Mouse (Mus musculus): ENCODE data around the gene Mthfd1l. TPM values are rescaled to one million over a fixed set of nuclear protein-coding genes. Genes with fewer than 3 reads are reported as not detected.

Mthfd1l gene
- total and polyA plus RNA-seq, 3 experiments = 84.0 to 94.8 (median 90.3) TPM

- peaks cover 6 to 45% of the 10 kb centered on the region in 2 experiments for H3K4me1 ChIP-seq (ENCODE audit: control insufficient read depth in 1 of 2, insufficient read depth in 2 of 2)
- in situ Hi-C loops (cut with MboI; ENCODE audit: low pct_ligation_motif_present, low pct_unique_long_range_greater_than_20kb, low sequenced_read_pairs) (no loop called here), dilution Hi-C loops (cut with MboI; ENCODE audit: extremely low pct_ligation_motif_present, extremely low pct_unique_long_range_greater_than_20kb, low sequenced_read_pairs) (no loop called here)
- no peaks in the 10 kb centered on the region for H3K9me3 ChIP-seq (replicated peaks; ENCODE audit: low read length)
- no peak overlapping the region for H3K27ac ChIP-seq (ENCODE audit: insufficient read depth, low read depth)
- no peak overlapping the region for H3K4me3 ChIP-seq (replicated peaks in 1 of 3; ENCODE audit: low read depth in 2 of 3, low read length in 2 of 3, poor library complexity in 1 of 3)
- no peak overlapping the region for H3K4me2 ChIP-seq (ENCODE audit: insufficient read depth, low read depth, poor library complexity, severe bottlenecking)
- peaks cover 23 to 86% of the 10 kb centered on the region in 2 experiments for H3K36me3 ChIP-seq (replicated peaks in 1 of 2; ENCODE audit: control insufficient read depth in 1 of 2, insufficient read depth in 1 of 2, low read length in 1 of 2)
- H3K79me2 ChIP-seq (replicated peaks; ENCODE audit: control insufficient read depth, extremely low read depth, insufficient read depth, poor library complexity, severe bottlenecking) = no peaks in the 10 kb centered on the region
- TF ChIP-seq CHD1 (IDR thresholded peaks at IDR 0.05; ENCODE audit: low read depth, low read length) = no peak
- no peak for TF ChIP-seq SIN3A (IDR thresholded peaks at IDR 0.05; ENCODE audit: low read length)
- TF ChIP-seq RCOR1 (conservative IDR thresholded peaks at IDR 0.05; ENCODE audit: low read depth, low read length) = no peak
- TF ChIP-seq HCFC1 (IDR thresholded peaks at IDR 0.05; ENCODE audit: low read depth, low read length) = no peak
- TF ChIP-seq TBP (conservative IDR thresholded peaks at IDR 0.05; ENCODE audit: low read depth, low read length) = no peak
- DNase-seq (ENCODE audit: extremely low read depth) = no peak
- H3K27me3 ChIP-seq (replicated peaks) = no peaks in the 10 kb centered on the region
- H3K9ac ChIP-seq (ENCODE audit: insufficient read depth, low read depth) = no peak overlapping the region
Measured at GRCm38 (mm10) chr10:4129461-4129860, 156.5 kb downstream of the Mthfd1l start.

GRCm38 (mm10) chr10:4130034-4130607 is 157.2 kb downstream of the Mthfd1l start:
- in situ Hi-C loops (cut with MboI; ENCODE audit: low pct_ligation_motif_present, low pct_unique_long_range_greater_than_20kb, low sequenced_read_pairs) = no loop called here
- Histone ChIP-seq H3K9me3 (replicated peaks; ENCODE audit: low read length) (no peaks in the 10 kb centered on the region), H3K36me3 (replicated peaks in 1 of 2; ENCODE audit: control insufficient read depth in 1 of 2, insufficient read depth in 1 of 2, low read length in 1 of 2) (peaks cover 23 to 86% of the 10 kb centered on the region in 2 experiments), H3K4me3 (replicated peaks in 1 of 3; ENCODE audit: low read depth in 2 of 3, low read length in 2 of 3, poor library complexity in 1 of 3) (no peak overlapping the region), H3K4me1 (ENCODE audit: control insufficient read depth in 1 of 2, insufficient read depth in 2 of 2) (peaks cover 3 to 39% of the 10 kb centered on the region in 2 experiments; a peak in 3 of 4 replicates), H3K79me2 (replicated peaks; ENCODE audit: control insufficient read depth, extremely low read depth, insufficient read depth, poor library complexity, severe bottlenecking) (no peaks in the 10 kb centered on the region), H3K27me3 (replicated peaks) (no peaks in the 10 kb centered on the region), H3K9ac (ENCODE audit: insufficient read depth, low read depth) (no peak overlapping the region), H3K4me2 (ENCODE audit: insufficient read depth, low read depth, poor library complexity, severe bottlenecking) (no peak overlapping the region), H3K27ac (ENCODE audit: insufficient read depth, low read depth) (no peak overlapping the region)
- TF ChIP-seq POLR2AphosphoS2 (IDR thresholded peaks at IDR 0.05; ENCODE audit: low read depth, low read length) (no peak), MAFK (IDR thresholded peaks at IDR 0.05; ENCODE audit: insufficient replicate concordance, low read length) (no peak), JUND (conservative IDR thresholded peaks at IDR 0.05; ENCODE audit: low read depth, low read length) (no peak), E2F4 (IDR thresholded peaks at IDR 0.05; ENCODE audit: insufficient replicate concordance, low read depth, low read length) (no peak), NRF1 (IDR thresholded peaks at IDR 0.05; ENCODE audit: low read depth, low read length) (no peak), ZC3H11A (IDR thresholded peaks at IDR 0.05; ENCODE audit: low read depth, low read length) (no peak), JUN (IDR thresholded peaks at IDR 0.05; ENCODE audit: insufficient read depth, low read depth, low read length) (no peak), EP300 (IDR thresholded peaks at IDR 0.05; ENCODE audit: low read length) (no peak), RAD21 (IDR thresholded peaks at IDR 0.05; ENCODE audit: low read depth, low read length) (no peak), BHLHE40 (IDR thresholded peaks at IDR 0.05; ENCODE audit: low read depth, low read length) (no peak), TBP (conservative IDR thresholded peaks at IDR 0.05; ENCODE audit: low read depth, low read length) (no peak), ZMIZ1 (IDR thresholded peaks at IDR 0.05; ENCODE audit: low read depth, low read length) (no peak), SMC3 (IDR thresholded peaks at IDR 0.05; ENCODE audit: low read depth, low read length) (no peak), UBTF (IDR thresholded peaks at IDR 0.05; ENCODE audit: low read depth, low read length) (no peak), ETS1 (conservative IDR thresholded peaks at IDR 0.05; ENCODE audit: low read depth, low read length) (no peak), POLR2A (IDR thresholded peaks at IDR 0.05; ENCODE audit: low read depth, low read length) (no peak), KAT2A (IDR thresholded peaks at IDR 0.05; ENCODE audit: insufficient replicate concordance, low read length) (no peak)
- DNase-seq (ENCODE audit: extremely low read depth) = no peak
- dilution Hi-C loops (cut with MboI; ENCODE audit: extremely low pct_ligation_motif_present, extremely low pct_unique_long_range_greater_than_20kb, low sequenced_read_pairs) = no loop called here
